Mouse (Mus musculus) cerebellum, adult 2 months (tissue): Measurements from ENCODE around the gene Olfr551. TPM values are rescaled to one million over a fixed set of nuclear protein-coding genes. Genes with fewer than 3 reads are reported as not detected.
"Not testable (repeated sequence)": the region's sequence is repeated elsewhere in the genome, so short reads cannot be mapped to it uniquely, and the experiment has no call there.

Source experiments
- DNase-seq, 2 experiments: peaks; one replicate each; pipeline ENCODE4 v3.0.0; 2021
- H3K27ac ChIP-seq: fragments of 200-500 bp; 2 replicates; pipeline ENCODE4 v1.5.1; 2012; ENCODE audit warnings: low read length, control low read depth, inconsistent platforms; ENCODE audit not compliant: insufficient read depth
- H3K27me3 ChIP-seq: fragments of 200-500 bp; 2 replicates; pipeline ENCODE4 v1.6.1; 2012; ENCODE audit warnings: inconsistent platforms, mild to moderate bottlenecking, low read length, moderate library complexity; ENCODE audit not compliant: control insufficient read depth, insufficient read depth
- H3K4me1 ChIP-seq: fragments of 200-500 bp; 2 replicates; pipeline ENCODE4 v1.6.1; 2011; ENCODE audit warnings: low read length; ENCODE audit not compliant: control insufficient read depth, insufficient read depth
- H3K4me3 ChIP-seq: fragments of 200-500 bp; replicated peaks from 2 replicates; pipeline ENCODE3; 2011; ENCODE audit warnings: mild to moderate bottlenecking, low read depth, low read length, control low read depth; ENCODE audit not compliant: insufficient read depth
- CTCF ChIP-seq: fragments of 200-500 bp; IDR thresholded peaks from 2 replicates; pipeline ENCODE4 v1.5.1; 2011; ENCODE audit warnings: low read depth, mild to moderate bottlenecking, control low read depth, low read length, moderate library complexity, borderline replicate concordance; ENCODE audit not compliant: insufficient read depth
- POLR2A ChIP-seq: fragments of 200-500 bp; IDR thresholded peaks from 2 replicates; pipeline ENCODE4 v1.6.1; 2011; ENCODE audit warnings: low read length, control low read depth, borderline replicate concordance; ENCODE audit not compliant: insufficient read depth
- WGBS: fragments of 180-500 bp; shearing (Covaris S2); methylation state at CpG from one replicate; pipeline ENCODE4 v1.1.7; 2018; 5-methylcytosine and 5-hydroxymethylcytosine counted together
- polyA plus RNA-seq: library from polyadenylated mRNA; depleted of rRNA; stranded (reverse); fragments of >200 nt; gene quantifications from 2 replicates; pipeline ENCODE4 v1.2.3, GENCODE M21; 2012; rRNA removed

Gene Olfr551
- polyA plus RNA-seq: not detected in 2 replicates

DNA sequence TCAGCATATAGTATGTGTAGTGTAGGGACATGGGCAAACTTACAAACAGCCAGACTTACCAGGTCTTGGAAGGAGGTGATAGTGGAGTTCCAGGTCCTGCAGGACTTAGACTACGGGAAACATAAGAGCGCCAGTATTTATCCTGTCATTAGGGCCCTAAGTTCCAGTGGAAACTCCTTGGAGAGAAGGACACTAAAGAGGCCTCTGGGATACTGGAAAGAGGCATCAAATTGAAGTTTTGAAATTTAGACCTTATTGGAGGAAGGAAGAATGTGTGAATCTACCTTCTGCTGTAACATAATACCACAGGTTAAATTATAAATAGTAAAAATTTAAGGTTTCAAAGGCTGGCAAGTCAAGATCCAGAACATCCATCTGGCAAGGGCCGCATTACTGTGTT lies at the start of gene Olfr551:
Gene Olfr551, minus strand, starts transcription at position 101 of the 400 bp plus-strand sequence.
- Histone ChIP-seq H3K27ac (no peak within 1 kb of the TSS), H3K4me3 (no peak within 1 kb of the TSS), H3K4me1 (no peaks in the 10 kb centered on the region), H3K27me3 (no peaks in the 10 kb centered on the region)
- WGBS: 91% methylated on average over 3 of the region's 3 CpGs
- no peak for TF ChIP-seq CTCF
- TF ChIP-seq POLR2A: no peak
- no peak for DNase-seq

DNA sequence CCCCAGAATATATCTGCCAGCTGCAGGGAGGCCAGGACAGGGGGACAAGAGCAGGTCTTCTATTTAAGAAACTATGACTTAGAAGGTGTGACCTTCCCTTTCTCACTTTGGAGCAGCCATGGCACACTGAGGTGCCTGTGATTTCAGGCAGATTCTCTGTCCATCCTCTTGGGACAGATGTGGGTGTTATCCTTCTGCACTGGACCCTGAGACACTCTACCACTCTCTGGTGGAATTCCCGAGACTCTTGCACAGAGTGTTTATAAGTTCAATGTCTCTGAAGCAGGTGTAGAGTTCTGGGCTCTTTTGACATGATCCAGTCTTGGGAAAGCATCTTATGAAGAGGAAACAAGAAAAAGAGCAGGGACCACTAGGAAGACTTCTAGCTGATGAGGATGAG lies 46.4 kb upstream of the Olfr551 start, which contains the start of gene Olfr554:
Gene Olfr554, plus strand, starts transcription at position 301 of the 400 bp plus-strand sequence.
- Histone ChIP-seq H3K4me3 (no peak within 1 kb of the TSS), H3K27ac (no peak within 1 kb of the TSS), H3K27me3 (no peaks in the 10 kb centered on the region), H3K4me1 (no peaks in the 10 kb centered on the region)
- WGBS: 60% methylated on average over 1 of the region's 1 CpGs
- DNase-seq: no peak
- no peak for TF ChIP-seq POLR2A
- TF ChIP-seq CTCF: no peak

DNA sequence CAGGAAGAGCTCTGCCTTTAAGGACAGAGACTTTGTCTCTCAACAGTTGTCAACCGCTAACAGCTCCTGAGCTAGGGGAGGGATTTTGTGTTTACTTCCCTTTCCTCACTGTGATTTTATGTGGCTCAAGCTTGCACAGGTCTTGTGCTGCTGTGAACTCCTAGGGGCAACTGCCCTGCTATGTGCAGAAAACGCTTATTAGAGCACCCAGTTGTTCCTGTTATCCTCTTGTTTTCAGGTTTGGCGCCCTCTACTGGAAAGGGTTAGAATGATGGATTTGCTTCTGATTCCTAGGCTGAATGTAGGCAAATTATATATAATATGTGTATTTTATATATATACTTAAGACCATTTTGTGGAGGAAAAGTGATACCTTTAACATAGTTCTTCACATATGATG lies 45.0 kb upstream of the Olfr551 start:
- Histone ChIP-seq H3K4me1 (no peaks in the 10 kb centered on the region), H3K27ac (no peak overlapping the region), H3K4me3 (no peak overlapping the region), H3K27me3 (no peaks in the 10 kb centered on the region)
- WGBS: 34% methylated on average over 3 of the region's 3 CpGs
- peak in 1 of 2 experiments; percentile 23 for DNase-seq
- TF ChIP-seq CTCF (no peak), POLR2A (no peak)

DNA sequence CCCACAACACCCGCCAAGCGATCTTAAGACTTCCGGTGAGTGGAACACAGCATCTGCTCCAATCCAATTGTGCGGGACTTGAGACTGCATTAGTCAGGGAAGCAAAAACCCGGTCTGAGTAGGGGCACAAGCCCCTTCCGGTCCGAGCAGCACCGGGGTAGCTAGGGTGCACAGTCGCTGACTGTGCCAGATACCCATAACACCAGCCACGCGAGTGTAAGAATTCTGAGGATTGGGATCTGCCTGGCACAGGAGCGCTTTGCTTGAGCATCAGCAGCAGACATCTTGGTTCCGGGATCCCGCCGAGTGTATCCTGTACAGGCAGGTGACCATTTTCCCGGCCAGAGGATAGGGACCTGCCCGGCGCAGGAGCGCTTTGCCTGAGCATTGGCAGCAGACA lies 28.7 kb upstream of the Olfr551 start:
- peak in 1 of 2 experiments; percentile 17 for DNase-seq
- 82% methylated on average over 19 of the region's 19 CpGs for WGBS
- H3K27ac ChIP-seq, H3K4me3 ChIP-seq, H3K4me1 ChIP-seq, H3K27me3 ChIP-seq: not testable (repeated sequence)

DNA sequence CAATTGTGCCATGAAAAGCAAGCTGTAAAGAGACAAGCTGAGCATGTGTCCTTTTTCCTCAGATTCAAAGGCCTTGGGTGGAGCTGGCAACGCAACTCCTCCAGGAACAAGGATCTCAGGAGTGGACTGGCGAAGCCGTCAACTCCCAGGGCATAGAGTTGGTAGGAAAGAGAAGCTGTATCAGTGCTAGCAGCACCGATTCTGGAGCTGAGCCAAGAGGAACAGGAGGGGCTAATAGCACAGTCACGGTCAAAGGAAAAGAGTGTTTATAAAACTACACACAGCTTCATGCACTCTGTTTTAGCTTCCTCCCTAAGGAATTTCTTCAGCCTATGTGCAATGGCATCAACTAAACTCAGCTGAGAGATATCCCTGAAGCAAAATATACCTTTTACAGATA lies 27.9 kb upstream of the Olfr551 start:
- Histone ChIP-seq H3K27me3 (no peaks in the 10 kb centered on the region), H3K27ac (no peak overlapping the region), H3K4me1 (no peaks in the 10 kb centered on the region; the same call in 1 of the 2 replicates), H3K4me3 (no peak overlapping the region)
- DNase-seq: no peak
- 13% methylated on average over 5 of the region's 5 CpGs for WGBS
- TF ChIP-seq POLR2A (no peak), CTCF (no peak)

DNA sequence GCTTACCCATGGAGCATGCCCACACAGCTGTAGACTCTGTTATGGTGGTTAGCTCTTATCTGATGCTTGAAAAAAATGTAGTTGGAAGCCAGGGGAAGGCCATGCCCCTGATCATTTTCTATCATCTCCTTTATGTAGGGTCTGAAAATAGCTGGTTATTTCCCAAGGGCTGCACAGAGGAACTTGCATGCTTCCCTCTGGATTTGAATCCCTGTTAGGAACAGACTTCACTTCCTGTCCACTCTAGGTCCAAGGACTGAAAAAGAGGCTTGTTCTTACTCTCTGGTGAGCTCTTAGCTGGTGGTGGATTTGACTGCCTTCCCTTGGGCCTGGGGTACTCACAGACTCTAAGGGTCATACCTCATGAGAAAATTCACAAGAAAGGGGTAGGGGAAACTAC lies 26.4 kb upstream of the Olfr551 start, which contains the start of gene Olfr553:
Gene Olfr553, minus strand, starts transcription at position 101 of the 400 bp plus-strand sequence.
- Histone ChIP-seq H3K27ac (no peak within 1 kb of the TSS), H3K4me3 (no peak within 1 kb of the TSS), H3K4me1 (no peaks in the 10 kb centered on the region; the same call in 1 of the 2 replicates), H3K27me3 (no peaks in the 10 kb centered on the region)
- no peak for DNase-seq
- no peak for TF ChIP-seq CTCF
- TF ChIP-seq POLR2A: no peak

DNA sequence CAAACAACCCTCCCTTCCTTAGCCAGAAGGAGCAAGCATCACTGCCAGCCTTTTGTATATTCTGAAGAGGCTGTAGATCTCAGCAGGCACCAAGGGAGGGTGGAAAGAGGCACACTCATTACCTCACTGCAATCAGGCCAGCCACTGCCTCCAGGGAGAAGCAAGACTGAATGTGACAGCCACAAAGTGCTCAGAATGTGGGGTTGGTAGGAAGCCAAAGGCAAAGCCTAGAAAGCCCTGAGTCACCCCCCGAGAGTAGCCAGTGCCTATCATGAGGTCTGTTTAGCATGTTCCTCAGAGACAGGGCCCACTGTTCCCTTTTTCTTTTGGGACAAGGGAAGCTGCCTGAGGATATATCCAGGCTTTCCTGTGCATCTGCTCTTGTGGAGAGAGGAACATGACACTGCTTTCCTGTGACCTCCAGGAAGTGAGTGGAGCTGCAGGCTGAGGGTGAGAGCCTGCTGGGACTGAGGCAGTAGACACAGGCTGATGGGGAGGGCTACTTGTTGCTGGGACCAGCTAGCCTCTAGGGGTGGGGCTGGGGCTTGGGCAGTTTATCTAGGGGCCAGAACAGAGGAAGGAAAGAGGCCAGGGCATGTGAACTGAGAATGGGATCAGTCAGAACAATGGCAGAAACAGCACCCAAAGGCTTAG lies 5.8 kb upstream of the Olfr551 start, which contains the start of gene Olfr552:
Gene Olfr552, plus strand, starts transcription at position 393 of the 654 bp plus-strand sequence.
- H3K27me3 ChIP-seq: no peaks in the 10 kb centered on the region
- no peak within 1 kb of the TSS for H3K27ac ChIP-seq
- peak in 1 of 2 experiments; percentile 4 for DNase-seq
- no peaks in the 10 kb centered on the region for H3K4me1 ChIP-seq
- 13% methylated on average over 1 of the region's 1 CpGs for WGBS
- TF ChIP-seq POLR2A (no peak), CTCF (no peak)
- H3K4me3 ChIP-seq: no peak within 1 kb of the TSS

DNA sequence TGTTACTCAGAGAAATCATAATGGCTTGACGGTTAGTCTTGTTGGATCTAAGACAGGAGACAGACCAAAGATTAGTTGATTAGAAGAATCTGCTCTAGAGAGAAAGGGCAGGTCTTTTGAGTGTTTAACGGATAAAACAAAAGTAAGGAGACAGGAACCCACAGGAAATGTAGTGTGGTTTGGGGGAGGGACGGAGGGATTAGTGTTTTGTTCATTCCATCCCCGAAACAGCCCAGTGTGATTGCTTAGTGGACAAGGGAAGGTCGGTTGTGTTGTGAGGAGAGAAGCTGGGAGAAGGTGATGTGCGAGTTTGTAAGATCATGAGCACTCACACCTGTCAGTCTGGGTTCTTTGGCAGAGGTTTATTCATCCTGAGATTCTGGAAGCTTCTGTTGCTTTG lies 15.7 kb downstream of the Olfr551 start:
- H3K4me3 ChIP-seq: no peak overlapping the region
- no peak overlapping the region for H3K27ac ChIP-seq
- no peak for TF ChIP-seq POLR2A
- TF ChIP-seq CTCF: no peak
- 74% methylated on average over 6 of the region's 6 CpGs for WGBS
- H3K4me1 ChIP-seq: no peaks in the 10 kb centered on the region
- no peaks in the 10 kb centered on the region for H3K27me3 ChIP-seq
- no peak for DNase-seq
